Mouse (Mus musculus) heart, postnatal 36 days (tissue): ENCODE results near the gene Cabp4. TPM values are rescaled to one million over a fixed set of nuclear protein-coding genes. Genes with fewer than 3 reads are reported as not detected.

Source experiments
- DNase-seq, 2 experiments: peaks; one replicate each; pipeline ENCODE4 v3.0.0; 2021 to 2022
- intact Hi-C: fragments of 180-260 bp; cut with DNase I; formaldehyde crosslinking; loops from one replicate; pipeline ENCODE4 v1.15.1; 2025
- total RNA-seq, 2 experiments: library from RNA; stranded (reverse); gene quantifications; 2 replicates each; pipeline ENCODE4 v1.2.3; 2021

The Cabp4 gene
- total RNA-seq, 2 experiments from 2014 or later, result 0.19 TPM; not detected in 1

GRCm38 (mm10) chr19:4166678-4167476, 23.0 kb upstream of the Cabp4 start:
- intact Hi-C loops, result no loop called here
- no peak for DNase-seq

- intact Hi-C loops, result no loop called here
- DNase-seq, result no peak
Observed at GRCm38 (mm10) chr19:4164721-4165120, 20.9 kb upstream of the Cabp4 start.

GRCm38 (mm10) chr19:4164100-4164499, 20.3 kb upstream of the Cabp4 start:
- intact Hi-C loops, result no loop called here
- no peak for DNase-seq

GRCm38 (mm10) chr19:4163543-4163887, 19.7 kb upstream of the Cabp4 start:
- intact Hi-C loops, result loop anchor here (2.0 kb wide), 1 partner anchor 37 kb away; no protein-coding TSS in a partner anchor
- no peak for DNase-seq

- intact Hi-C loops, result loop anchor here (2.0 kb wide), 1 partner anchor 36 kb away; no protein-coding TSS in a partner anchor
- DNase-seq, result peak; percentile 95 to 97
Observed at GRCm38 (mm10) chr19:4162646-4163542, 19.1 kb upstream of the Cabp4 start, which contains the start of gene Rps6kb2. Gene Rps6kb2 (minus strand): TSS chr19:4163354.

- intact Hi-C loops, result no loop called here
- DNase-seq, result no peak
Observed at GRCm38 (mm10) chr19:4159049-4159448, 15.2 kb upstream of the Cabp4 start.

GRCm38 (mm10) chr19:4156771-4157170, 12.9 kb upstream of the Cabp4 start:
- intact Hi-C loops, result no loop called here
- no peak for DNase-seq

- intact Hi-C loops, result no loop called here
- no peak for DNase-seq
Observed at GRCm38 (mm10) chr19:4156073-4156579, 12.3 kb upstream of the Cabp4 start.

GRCm38 (mm10) chr19:4155223-4156072, 11.6 kb upstream of the Cabp4 start:
- DNase-seq, result no peak
- intact Hi-C loops, result no loop called here

GRCm38 (mm10) chr19:4154437-4155222, 10.8 kb upstream of the Cabp4 start:
- DNase-seq, result no peak
- intact Hi-C loops, result no loop called here

- DNase-seq, result no peak
Observed at GRCm38 (mm10) chr19:4153232-4153654, 9.4 kb upstream of the Cabp4 start, which contains the start of gene Ptprcap. Gene Ptprcap (plus strand): TSS chr19:4153604.

GRCm38 (mm10) chr19:4152445-4153231, 8.8 kb upstream of the Cabp4 start:
- intact Hi-C loops, result no loop called here

More at GRCm38 (mm10) chr19:4153232-4153654, 9.4 kb upstream of the Cabp4 start, which contains the start of gene Ptprcap:
- intact Hi-C loops, result no loop called here

GRCm38 (mm10) chr19:4151898-4152297, 8.1 kb upstream of the Cabp4 start:
- intact Hi-C loops, result no loop called here
- DNase-seq, result no peak

More at GRCm38 (mm10) chr19:4152445-4153231, 8.8 kb upstream of the Cabp4 start:
- DNase-seq, result no peak

- DNase-seq, result no peak
- intact Hi-C loops, result no loop called here
Observed at GRCm38 (mm10) chr19:4151488-4151860, 7.6 kb upstream of the Cabp4 start.

- DNase-seq, result no peak
- intact Hi-C loops, result no loop called here
Observed at GRCm38 (mm10) chr19:4150567-4151487, 7.0 kb upstream of the Cabp4 start.

- DNase-seq, result no peak
- intact Hi-C loops, result loop anchor here (1.0 kb wide), 1 partner anchor 42 kb away; the partner anchor contains the start of gene Ppp1ca
Observed at GRCm38 (mm10) chr19:4149764-4150461, 6.1 kb upstream of the Cabp4 start.

- DNase-seq, result no peak
- intact Hi-C loops, result loop anchor here (1.0 kb wide), 1 partner anchor 43 kb away; the partner anchor contains the start of gene Ppp1ca
Observed at GRCm38 (mm10) chr19:4149283-4149682, 5.5 kb upstream of the Cabp4 start.
